Mouse (Mus musculus): ENCODE results near the gene Tns1.

Gene Tns1

GRCm38 (mm10) chr1:73918001-73918400 lies 206.2 kb downstream of the Tns1 start:
- intact Hi-C loops (cut with DNase I), result no loop called here

DNA sequence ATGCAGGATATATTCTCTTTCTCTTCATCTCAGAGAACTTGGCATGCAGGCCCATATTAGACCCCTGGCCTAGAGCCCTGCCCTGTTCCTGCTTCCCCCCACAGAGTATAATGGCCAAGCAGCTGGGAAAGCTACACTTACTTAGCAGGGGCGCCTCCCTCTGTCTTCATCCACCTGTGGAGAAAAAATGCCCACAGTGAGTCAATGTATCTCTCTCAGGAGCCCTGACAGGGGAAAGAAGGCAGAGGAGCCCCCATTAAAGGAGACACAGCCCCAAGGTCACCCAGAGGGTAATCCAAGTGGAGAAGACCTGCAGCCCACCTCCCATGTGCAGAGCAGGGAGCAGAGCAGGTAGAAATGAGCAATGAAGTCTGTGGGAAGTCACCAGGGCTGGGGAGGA lies 208.0 kb downstream of the Tns1 start:
- intact Hi-C loops (cut with DNase I), result no loop called here

DNA sequence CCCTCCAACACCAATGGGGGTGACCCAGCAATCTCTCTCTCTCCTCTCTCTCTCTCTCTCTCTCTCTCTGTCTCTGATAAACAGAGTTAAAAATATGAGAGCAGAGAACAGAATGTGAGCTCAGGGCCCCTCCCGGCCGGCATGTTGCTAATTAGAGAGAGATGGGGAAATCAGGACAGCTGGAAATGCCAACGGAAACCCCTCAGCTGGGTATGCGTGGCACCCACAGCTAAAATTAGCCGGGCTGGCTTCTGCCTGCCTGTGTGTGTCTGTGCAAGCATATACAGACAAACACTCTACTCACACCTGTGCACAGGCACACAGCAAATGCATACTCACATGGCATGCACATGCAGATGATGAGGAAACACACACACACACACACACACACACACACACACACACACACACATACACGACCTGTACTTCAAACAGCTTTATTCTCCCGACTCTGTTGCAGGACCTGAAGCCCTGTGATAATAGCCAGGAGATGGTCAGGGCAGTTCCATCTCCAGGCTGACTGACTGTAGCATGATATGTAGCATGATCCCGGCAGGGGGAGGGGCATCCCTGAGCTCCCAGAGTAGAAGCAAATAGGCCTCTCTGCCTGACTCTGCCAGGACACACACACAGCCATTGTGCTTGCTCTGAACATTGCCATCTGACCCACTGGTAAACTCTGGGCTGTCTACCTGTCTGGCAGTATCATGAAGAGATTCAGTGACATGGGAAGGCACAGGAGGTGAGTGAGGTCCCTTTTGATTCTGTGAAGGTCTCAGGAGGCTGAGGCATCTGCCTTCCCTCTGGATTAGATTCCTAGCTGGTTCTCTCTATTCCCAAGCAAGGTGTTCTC lies 208.8 kb downstream of the Tns1 start:
- intact Hi-C loops (cut with DNase I), result no loop called here

GRCm38 (mm10) chr1:73914076-73914475 lies 210.2 kb downstream of the Tns1 start:
- intact Hi-C loops (cut with DNase I), result loop anchor here (5.0 kb wide), 1 partner anchor 33 kb away; no protein-coding TSS in a partner anchor

- intact Hi-C loops (cut with DNase I), result loop anchor here (5.0 kb wide), 1 partner anchor 34 kb away; no protein-coding TSS in a partner anchor
These were observed 210.9 kb downstream of the Tns1 start for GRCm38 (mm10) chr1:73913071-73914005.

DNA sequence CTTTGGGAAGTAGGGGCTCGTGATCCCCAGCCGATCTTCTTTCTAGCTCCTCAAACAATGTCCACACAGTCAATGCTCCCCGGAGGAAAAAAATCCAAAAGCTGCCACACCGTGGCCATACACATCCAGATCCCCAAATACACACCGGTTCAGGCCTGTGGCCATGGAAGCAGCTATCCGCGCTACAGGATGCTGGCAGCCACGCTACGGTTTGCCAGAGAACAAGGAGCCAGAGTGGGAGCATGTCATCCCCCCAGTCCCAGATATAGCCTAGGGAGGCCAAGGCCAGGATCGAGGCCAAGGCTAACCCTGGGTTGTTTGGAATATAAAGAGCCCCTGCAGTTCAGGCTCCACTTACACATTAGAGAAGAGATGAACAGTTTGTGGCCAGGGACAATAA lies 211.8 kb downstream of the Tns1 start:
- intact Hi-C loops (cut with DNase I), result loop anchor here (5.0 kb wide), 1 partner anchor 35 kb away; no protein-coding TSS in a partner anchor

DNA sequence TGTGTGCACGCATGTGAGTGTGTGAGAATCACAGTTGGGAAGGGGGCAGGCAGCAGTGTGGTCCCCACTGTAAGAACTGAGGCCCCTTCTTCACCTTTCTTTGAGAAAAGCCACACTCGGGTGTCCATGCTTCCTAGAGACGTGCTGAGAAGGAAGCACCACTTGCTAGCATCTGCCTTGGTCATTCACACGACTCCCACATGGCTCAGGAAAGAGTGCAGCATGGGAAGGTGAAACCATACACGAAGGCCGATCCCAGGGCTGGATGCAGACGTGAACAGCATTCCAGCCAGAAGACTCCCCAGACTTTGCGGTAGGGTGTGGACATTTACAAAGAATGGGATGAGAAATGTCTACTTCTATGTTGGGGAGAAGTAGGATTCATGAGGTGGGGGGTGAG lies 212.3 kb downstream of the Tns1 start:
- intact Hi-C loops (cut with DNase I), result loop anchor here (5.0 kb wide), 1 partner anchor 35 kb away; no protein-coding TSS in a partner anchor

DNA sequence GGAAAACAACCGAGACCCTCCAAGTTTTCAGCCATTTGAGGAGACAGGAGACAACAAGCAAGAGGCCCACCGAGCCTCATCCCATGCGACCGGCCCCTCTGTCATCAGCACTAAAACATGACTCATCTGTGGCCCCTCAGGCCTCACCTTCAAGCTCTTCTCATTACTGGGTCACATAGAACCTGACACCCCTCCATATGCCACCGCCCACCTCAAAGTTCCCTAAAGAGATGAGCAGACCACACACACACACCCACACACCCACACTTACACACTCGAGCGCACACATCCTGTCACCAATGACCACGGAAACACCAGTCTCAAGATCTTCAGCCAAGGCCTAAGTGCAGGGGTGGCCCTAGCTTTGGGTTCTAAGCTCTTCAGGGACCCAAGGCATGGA lies 213.5 kb downstream of the Tns1 start:
- intact Hi-C loops (cut with DNase I), result loop anchor here (5.0 kb wide), 1 partner anchor 37 kb away; no protein-coding TSS in a partner anchor

- intact Hi-C loops (cut with DNase I), result loop anchor here (5.0 kb wide), 1 partner anchor 37 kb away; no protein-coding TSS in a partner anchor
These were observed 214.1 kb downstream of the Tns1 start for GRCm38 (mm10) chr1:73910111-73910510.

DNA sequence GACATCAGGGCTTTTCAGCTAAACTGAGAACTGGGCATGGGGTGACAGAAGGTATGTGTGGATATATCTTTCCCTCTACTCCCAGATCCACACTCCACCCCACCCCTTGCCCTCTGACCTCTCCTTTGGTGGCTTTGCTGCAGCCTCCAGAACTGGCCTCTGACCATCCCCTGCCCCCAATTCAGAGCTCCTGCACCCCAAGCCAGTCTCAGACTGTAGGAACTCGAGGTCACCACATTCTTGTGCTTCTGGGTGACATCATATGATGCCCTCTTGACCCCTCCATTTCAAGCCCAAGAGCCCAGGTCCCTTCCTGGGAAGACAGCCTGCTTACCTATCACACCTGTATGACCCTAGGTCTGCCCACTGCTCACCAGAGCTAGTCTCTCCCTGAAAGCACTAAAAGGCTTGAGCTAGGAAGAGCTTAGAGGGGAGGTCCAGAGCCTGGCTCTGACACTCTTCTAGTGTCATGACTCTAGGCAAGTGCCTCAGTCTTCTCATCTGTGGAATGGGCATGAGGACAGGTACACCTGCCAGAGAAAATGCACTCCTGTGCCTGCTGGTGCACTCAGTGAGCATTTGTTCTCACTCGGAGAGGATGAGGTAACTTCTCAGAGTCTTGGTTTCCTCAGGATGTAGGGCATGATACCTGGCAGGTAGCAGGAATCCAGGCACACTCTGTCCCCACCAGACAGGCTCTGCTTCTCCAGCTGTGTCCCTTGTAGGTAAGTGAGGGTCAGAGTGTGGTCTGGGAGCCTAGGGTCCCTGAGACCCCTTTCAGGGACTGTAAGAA lies 214.9 kb downstream of the Tns1 start:
- intact Hi-C loops (cut with DNase I), result no loop called here

- intact Hi-C loops (cut with DNase I), result no loop called here
These were observed 215.9 kb downstream of the Tns1 start for GRCm38 (mm10) chr1:73908081-73908960.

DNA sequence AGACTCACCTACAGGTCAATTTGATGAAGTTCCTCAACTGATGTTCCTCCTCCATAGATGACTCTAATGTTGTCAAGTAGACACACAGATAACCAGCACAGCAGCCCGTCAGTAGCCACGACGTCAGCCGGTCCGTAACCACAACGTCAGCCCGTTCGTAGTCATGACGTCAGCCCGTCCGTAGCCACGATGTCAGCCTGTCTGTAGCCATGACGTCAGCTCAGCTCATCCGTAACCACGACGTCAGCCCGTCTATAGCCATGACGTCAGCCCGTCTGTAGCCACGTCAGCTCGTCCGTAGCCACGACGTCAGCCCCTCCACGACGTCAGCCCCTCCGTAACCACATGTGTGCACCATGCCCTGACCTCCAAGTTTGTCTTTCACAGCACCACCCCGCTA lies 217.1 kb downstream of the Tns1 start:
- intact Hi-C loops (cut with DNase I), result no loop called here

DNA sequence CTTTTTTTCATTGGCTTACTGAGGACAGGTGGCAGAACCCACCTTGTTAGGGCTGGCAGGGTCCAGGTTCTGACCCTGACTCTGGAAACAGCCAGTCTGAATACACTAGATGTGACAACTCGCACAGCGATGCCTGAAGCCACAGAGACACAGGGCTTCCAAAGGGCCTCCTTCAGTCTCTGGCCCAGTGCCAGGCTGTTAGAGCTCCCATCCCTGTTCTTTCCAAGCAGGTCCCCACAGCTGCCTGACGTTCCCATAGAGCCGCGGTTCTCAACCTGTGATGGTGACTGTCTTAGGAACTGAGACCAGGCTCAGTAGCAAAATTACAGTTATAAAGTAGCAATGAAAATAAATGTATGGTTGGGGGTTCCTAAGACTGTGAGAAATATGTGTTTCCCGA lies 217.9 kb downstream of the Tns1 start:
- intact Hi-C loops (cut with DNase I), result no loop called here

- intact Hi-C loops (cut with DNase I), result no loop called here
These were observed 218.4 kb downstream of the Tns1 start for GRCm38 (mm10) chr1:73905811-73906190.

DNA sequence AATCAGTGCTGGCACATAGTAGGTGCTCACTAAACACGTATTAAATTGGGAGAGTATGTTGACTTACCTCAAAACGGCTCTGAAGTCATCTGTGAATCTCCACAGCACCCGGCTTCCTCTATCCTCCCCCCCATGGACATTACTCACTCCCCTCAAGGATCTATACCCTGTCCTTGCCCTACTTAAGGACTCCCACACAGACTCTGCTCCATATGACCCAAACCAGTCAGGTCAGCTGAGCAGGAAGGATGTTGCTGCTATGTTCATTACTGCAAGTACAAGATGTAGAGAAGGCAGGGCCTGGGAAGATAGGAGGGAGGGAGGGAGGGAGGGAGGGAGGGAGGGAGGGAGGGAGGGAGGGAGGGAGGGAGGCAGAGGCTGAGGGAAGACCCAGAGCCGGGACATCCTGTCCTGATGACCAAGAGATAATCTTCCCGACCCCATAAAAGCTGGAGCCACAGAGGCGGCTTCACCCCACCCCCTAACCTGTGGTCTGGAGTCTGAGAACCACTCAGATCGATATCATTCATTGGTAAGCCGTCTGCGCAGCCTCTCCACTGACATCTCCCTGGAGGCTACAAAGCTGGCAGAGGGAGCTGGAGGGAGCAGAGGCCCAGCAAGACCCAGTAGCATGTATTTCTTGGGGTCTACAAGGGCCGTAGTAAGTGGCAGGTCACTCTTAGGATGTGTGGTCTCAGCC lies 219.0 kb downstream of the Tns1 start:
- intact Hi-C loops (cut with DNase I), result no loop called here

DNA sequence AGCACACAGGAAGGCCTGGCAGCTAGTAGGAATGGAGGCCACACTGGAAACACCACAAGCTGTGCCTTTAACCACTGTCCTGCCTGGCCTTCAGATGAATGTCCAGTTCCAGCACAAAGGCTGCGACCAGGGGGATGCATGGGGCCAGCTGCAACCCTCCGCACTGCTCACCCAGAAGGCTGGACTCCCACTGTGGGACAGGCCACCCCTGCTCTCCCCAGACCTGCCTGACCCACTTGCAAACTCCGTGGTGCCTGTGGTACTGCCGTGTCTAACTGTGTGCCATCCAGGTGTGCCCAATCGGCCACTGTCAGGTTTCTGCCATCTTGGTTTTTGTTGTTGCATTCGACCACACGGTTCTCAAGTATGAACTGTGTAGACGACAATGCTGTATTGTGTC lies 219.6 kb downstream of the Tns1 start:
- intact Hi-C loops (cut with DNase I), result loop anchor here (5.0 kb wide), 2 partner anchors 233 to 293 kb away; no protein-coding TSS in a partner anchor

- intact Hi-C loops (cut with DNase I), result loop anchor here (2.0 to 5.0 kb wide), 5 partner anchors 84 to 294 kb away; partner anchors contain the start of genes Rufy4 and Tns1
These were observed 221.2 kb downstream of the Tns1 start for GRCm38 (mm10) chr1:73903035-73903434.

- intact Hi-C loops (cut with DNase I), result loop anchor here (2.0 to 5.0 kb wide), 5 partner anchors 84 to 295 kb away; partner anchors contain the start of genes Rufy4 and Tns1
These were observed 221.9 kb downstream of the Tns1 start for GRCm38 (mm10) chr1:73902171-73902991.
